Mouse (Mus musculus): ENCODE data around the gene Gm14305. TPM values are rescaled to one million over a fixed set of nuclear protein-coding genes. Genes with fewer than 3 reads are reported as not detected.
"Not testable (repeated sequence)": the region's sequence is repeated elsewhere in the genome, so short reads cannot be mapped to it uniquely, and the experiment has no call there.

Gm14305 gene
- total RNA-seq (2021) = 15.1 and 15.8 TPM in 2 replicates
- long read RNA-seq, transcript Gm14305-201 (4 exons, 1,167 nt) = major isoform, 5 of 12 reads
- long read RNA-seq, partial matches to known transcripts = 1 of 12 reads
- long read RNA-seq, other reads (novel, unspliced or antisense) = 3 of 12 reads

DNA sequence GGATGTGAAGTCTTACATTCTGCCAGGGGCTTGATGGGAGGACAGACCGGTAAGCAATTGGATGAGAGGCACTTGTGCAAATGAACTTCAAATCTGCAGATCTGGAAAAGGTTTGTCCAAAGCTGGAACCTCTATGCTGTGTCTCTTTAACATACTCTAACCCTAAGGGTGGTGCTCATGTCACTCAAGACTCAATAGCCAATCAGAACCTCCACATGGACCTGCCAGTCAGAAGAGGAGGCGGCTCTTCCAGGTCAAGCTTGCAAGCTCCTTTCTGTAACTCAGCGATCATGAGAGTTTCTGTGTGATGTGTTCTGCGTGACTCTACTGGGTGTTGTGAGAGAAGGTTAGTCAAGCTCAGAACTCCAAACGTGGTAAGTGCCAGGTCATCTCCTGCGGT, at the start of gene Gm14305:
TSS of gene Gm14305 (plus strand) at position 278 of the 400 bp plus-strand sequence.
- not testable (repeated sequence) for DNase-seq

DNA sequence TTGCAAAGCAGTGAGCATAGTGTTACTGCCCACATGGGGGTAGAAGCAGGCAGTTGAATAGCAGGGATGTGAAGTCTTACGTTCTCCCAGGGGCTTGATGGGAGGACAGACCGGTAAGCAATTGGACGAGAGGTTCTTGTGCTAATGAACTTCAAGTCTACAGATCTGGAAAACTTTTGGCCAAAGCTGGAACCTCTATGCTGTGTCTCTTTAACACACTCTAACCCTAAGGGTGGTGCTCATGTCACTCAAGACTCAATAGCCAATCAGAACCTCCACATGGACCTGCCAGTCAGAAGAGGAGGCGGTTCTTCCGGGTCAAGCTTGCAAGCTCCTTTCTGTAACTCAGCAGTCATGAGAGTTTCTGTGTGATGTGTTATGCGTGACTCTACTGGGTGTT, 37.9 kb upstream of the Gm14305 start, which contains the start of gene Zfp973:
TSS of gene Zfp973 (plus strand) at position 301 of the 400 bp plus-strand sequence.
- not testable (repeated sequence) for DNase-seq

Other genes starting within 250 kb of the Gm14305 start
- gene Gm14434, start 221.5 kb upstream of the Gm14305 start, total RNA-seq (2021) = not detected in 2 replicates
- gene Zfp967, start 187.3 kb upstream of the Gm14305 start, total RNA-seq (2021) = not detected in 2 replicates
- 6.3 and 10.4 TPM in 2 replicates for gene Gm14308, start 72.0 kb upstream of the Gm14305 start, total RNA-seq (2021)
- 10.6 and 17.3 TPM in 2 replicates for gene Zfp973, start 37.8 kb upstream of the Gm14305 start, total RNA-seq (2021)
- 6.5 and 12.8 TPM in 2 replicates for gene Gm14295, start 90.3 kb downstream of the Gm14305 start, total RNA-seq (2021)
- gene Gm14408, start 122.8 kb downstream of the Gm14305 start, total RNA-seq (2021) = not detected in 2 replicates
- 14.0 and 14.4 TPM in 2 replicates for gene Gm14296, start 219.5 kb downstream of the Gm14305 start, total RNA-seq (2021)

All from adrenal gland, postnatal 25 days (tissue).